Mouse (Mus musculus): ENCODE results near the gene Gdpgp1.
A peak's percentile ranks its signal among the peaks of the same experiment; 100 is the strongest.

DNA sequence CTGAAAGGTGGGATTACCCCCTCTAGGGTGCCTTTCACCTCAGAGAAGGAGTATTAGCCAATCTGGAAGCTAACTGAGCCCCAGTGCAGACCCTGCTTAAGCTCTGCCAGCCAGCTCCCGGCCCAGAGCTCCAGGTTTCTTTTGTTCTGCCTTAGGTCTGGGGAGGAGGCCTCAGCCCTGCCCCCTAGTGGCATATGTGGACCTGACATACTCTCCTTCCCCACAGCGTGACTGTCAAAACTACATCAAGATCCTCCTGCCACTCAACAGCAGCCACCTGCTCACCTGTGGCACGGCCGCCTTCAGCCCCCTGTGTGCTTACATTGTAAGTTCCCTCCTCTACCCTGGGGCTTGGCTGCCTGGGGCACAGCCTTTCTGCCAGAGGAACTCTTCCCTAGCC, 17.3 kb upstream of the Gdpgp1 start:
- TF ChIP-seq CTCF (IDR thresholded peaks at IDR 0.05; ENCODE audit: control insufficient read depth, insufficient read depth, insufficient replicate concordance, low read depth, low read length) (peak; percentile 78; the same call in 1 of the 2 replicates), POLR2A (IDR thresholded peaks at IDR 0.05; ENCODE audit: control insufficient read depth, low read depth, low read length) (no peak)
